Mouse (Mus musculus) intestine, embryonic 16.5 days (tissue): Measurements from ENCODE around the gene Amy2a5. TPM values are rescaled to one million over a fixed set of nuclear protein-coding genes. Genes with fewer than 3 reads are reported as not detected.
"Not testable (repeated sequence)": the region's sequence is repeated elsewhere in the genome, so short reads cannot be mapped to it uniquely, and the experiment has no call there.

Experiments used
- ATAC-seq: fragments of 200-750 bp; cut with Nextera tagmentation; 2 replicates; pipeline ENCODE4 v1.8.0; 2017; ENCODE audit warnings: moderate TSS enrichment, moderate library complexity
- H3K27ac ChIP-seq: fragments of 300-500 bp; sonication (generic); 2 replicates; pipeline ENCODE4 v1.5.1; 2014; ENCODE audit warnings: mild to moderate bottlenecking, low read length
- H3K27me3 ChIP-seq: fragments of 300-500 bp; sonication (generic); replicated peaks from 2 replicates; pipeline ENCODE4 v1.6.1; 2014; ENCODE audit warnings: low read length, control low read depth, mixed read lengths; ENCODE audit not compliant: control insufficient read depth, insufficient read depth
- H3K36me3 ChIP-seq: fragments of 300-500 bp; sonication (generic); 2 replicates; pipeline ENCODE4 v1.6.1; 2014; ENCODE audit warnings: low read length, control low read depth; ENCODE audit not compliant: control insufficient read depth, insufficient read depth
- H3K4me1 ChIP-seq: fragments of 300-500 bp; sonication (generic); 2 replicates; pipeline ENCODE4 v1.6.1; 2014; ENCODE audit warnings: low read length, control low read depth, mixed read lengths; ENCODE audit not compliant: control insufficient read depth, insufficient read depth
- H3K4me2 ChIP-seq: fragments of 300-500 bp; sonication (generic); 2 replicates; pipeline ENCODE4 v1.6.1; 2014; ENCODE audit warnings: low read depth, low read length, control low read depth
- H3K4me3 ChIP-seq: fragments of 300-500 bp; sonication (generic); 2 replicates; pipeline ENCODE4 v1.5.1; 2014; ENCODE audit warnings: mild to moderate bottlenecking, low read length
- H3K9ac ChIP-seq: fragments of 300-500 bp; sonication (generic); 2 replicates; pipeline ENCODE4 v1.6.1; 2014; ENCODE audit warnings: low read depth, low read length
- H3K9me3 ChIP-seq: fragments of 300-500 bp; sonication (generic); 2 replicates; pipeline ENCODE4 v1.6.1; 2016; ENCODE audit warnings: low read length, control low read depth; ENCODE audit not compliant: control insufficient read depth
- WGBS: fragments of 180-500 bp; shearing (Covaris S2); extraction: QIAGEN DNeasy Blood & Tissue Kit; methylation state at CpG from one replicate; pipeline ENCODE4 v1.1.7; 2014; 5-methylcytosine and 5-hydroxymethylcytosine counted together
- polyA plus RNA-seq: library from polyadenylated mRNA; unstranded; fragments of >200 nt; fragmentation: Nextera tagmentation; extraction: Ambion mirVana; gene quantifications from 2 replicates; pipeline ENCODE4 v1.2.1, GENCODE M21; 2015

The Amy2a5 gene
- 306 and 445 TPM in 2 replicates for polyA plus RNA-seq

- H3K4me3 ChIP-seq, H3K4me1 ChIP-seq, H3K36me3 ChIP-seq, H3K27ac ChIP-seq, H3K9ac ChIP-seq, H3K27me3 ChIP-seq, H3K4me2 ChIP-seq, ATAC-seq, H3K9me3 ChIP-seq: not testable (repeated sequence)
- no CpG with 5 or more reads among the region's 4 CpGs for WGBS
Observed at GRCm38 (mm10) chr3:113258737-113259136, at the start of gene Amy2a5. Amy2a5 (minus strand) TSS chr3:113258837.

GRCm38 (mm10) chr3:113291349-113291748 lies 32.7 kb upstream of the Amy2a5 start, which contains the start of gene Amy2a4:
Amy2a4 (minus strand) TSS chr3:113291449.
- not testable (repeated sequence) for H3K4me1 ChIP-seq, H3K27ac ChIP-seq, H3K36me3 ChIP-seq, H3K4me2 ChIP-seq, H3K9me3 ChIP-seq, H3K27me3 ChIP-seq, H3K4me3 ChIP-seq, H3K9ac ChIP-seq, ATAC-seq
- WGBS = no CpG with 5 or more reads among the region's 4 CpGs

- not testable (repeated sequence) for H3K4me2 ChIP-seq, H3K4me3 ChIP-seq, H3K9ac ChIP-seq, H3K9me3 ChIP-seq, H3K27me3 ChIP-seq, H3K4me1 ChIP-seq, H3K27ac ChIP-seq, H3K36me3 ChIP-seq
- peak; percentile 56 for ATAC-seq
Observed at GRCm38 (mm10) chr3:113280285-113280684, 21.6 kb upstream of the Amy2a5 start.

GRCm38 (mm10) chr3:113279586-113279985 lies 20.9 kb upstream of the Amy2a5 start:
- H3K36me3 ChIP-seq, H3K27ac ChIP-seq, H3K27me3 ChIP-seq, H3K9me3 ChIP-seq, H3K4me2 ChIP-seq, H3K4me1 ChIP-seq, H3K4me3 ChIP-seq, H3K9ac ChIP-seq: not testable (repeated sequence)
- peak; percentile 60; the same call in 1 of the 2 replicates for ATAC-seq

GRCm38 (mm10) chr3:113227115-113227514 lies 31.5 kb downstream of the Amy2a5 start:
- H3K27ac ChIP-seq = no peak overlapping the region
- no peak overlapping the region for H3K4me3 ChIP-seq
- H3K9ac ChIP-seq = no peak overlapping the region
- no peaks in the 10 kb centered on the region for H3K4me1 ChIP-seq
- ATAC-seq = no peak
- no peaks in the 10 kb centered on the region for H3K36me3 ChIP-seq
- H3K4me2 ChIP-seq = no peak overlapping the region
- WGBS = 78% methylated on average over 1 of the region's 1 CpGs
- H3K27me3 ChIP-seq = no peaks in the 10 kb centered on the region
- H3K9me3 ChIP-seq = no peaks in the 10 kb centered on the region

Other genes with a start within 250 kb of the Amy2a5 start
- gene Amy2a4, start 32.6 kb upstream of the Amy2a5 start, polyA plus RNA-seq = 580 and 783 TPM in 2 replicates
- gene Amy2a3, start 65.2 kb upstream of the Amy2a5 start, polyA plus RNA-seq = 580 and 783 TPM in 2 replicates
- gene Amy2a2, start 97.8 kb upstream of the Amy2a5 start, polyA plus RNA-seq = 580 and 783 TPM in 2 replicates